Mouse (Mus musculus) CH12.LX (cell line): ENCODE measurements at regions not wholly inside any gene's neighbourhood (a gene's known extent, or its start where the extent isn't known, plus 50 kb on each side); places are given as distances from the start of the nearest gene placed in this dataset.

Experiments used
- CTCF ChIP-seq, 2 experiments: IDR thresholded peaks in 1 of 2; conservative IDR thresholded peaks in 1 of 2; 2 replicates each; pipeline ENCODE4 v1.5.1; 2011 to 2012; ENCODE audit warnings: low read depth in 2 of 2, low read length in 2 of 2, improper control_type of control experiment in 1 of 2, inconsistent platforms in 1 of 2, mild to moderate bottlenecking in 1 of 2, moderate library complexity in 1 of 2
- MAX ChIP-seq: IDR thresholded peaks from 2 replicates; pipeline ENCODE4 v1.6.1; 2011; ENCODE audit warnings: low read length, improper control_type of control experiment
- NELFE ChIP-seq: IDR thresholded peaks from 2 replicates; pipeline ENCODE4 v1.6.1; 2011; ENCODE audit warnings: low read depth, low read length, improper control_type of control experiment
- POLR2A ChIP-seq: IDR thresholded peaks from 2 replicates; pipeline ENCODE4 v1.6.1; 2011; ENCODE audit warnings: low read depth, mild to moderate bottlenecking, improper control_type of control experiment, low read length
- SMC3 ChIP-seq: IDR thresholded peaks from 2 replicates; pipeline ENCODE4 v1.6.1; 2011; ENCODE audit warnings: low read depth, low read length, improper control_type of control experiment
- USF1 ChIP-seq: IDR thresholded peaks from 2 replicates; pipeline ENCODE4 v1.6.1; 2014; ENCODE audit warnings: low read depth, mild to moderate bottlenecking, inconsistent platforms, low read length, improper control_type of control experiment
- ZC3H11A ChIP-seq: IDR thresholded peaks from 2 replicates; pipeline ENCODE4 v1.6.1; 2012; ENCODE audit warnings: low read depth, mild to moderate bottlenecking, inconsistent platforms, low read length, improper control_type of control experiment

DNA sequence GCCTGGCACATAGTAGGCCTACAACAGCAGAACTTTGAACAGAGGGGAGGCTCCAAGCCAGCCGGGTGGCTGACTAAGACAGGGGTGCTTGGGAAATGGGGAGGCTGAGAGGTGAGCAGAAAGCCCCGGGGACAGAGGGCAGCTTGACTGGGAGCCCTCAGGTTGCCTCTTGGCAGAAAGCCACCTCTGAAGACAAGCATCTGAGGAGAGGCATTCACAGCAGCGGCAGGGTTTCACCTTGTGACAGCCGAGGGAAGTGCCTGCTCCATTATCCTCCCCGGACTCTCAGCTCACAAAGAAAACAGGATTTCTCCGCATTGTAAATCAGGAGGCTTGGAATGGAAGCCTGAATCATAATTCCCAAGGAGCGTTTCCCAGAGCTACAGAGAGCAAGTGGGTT is 146.8 kb upstream of the Zmiz1 start:
- no peak for TF ChIP-seq NELFE
- TF ChIP-seq POLR2A: no peak
- TF ChIP-seq CTCF (conservative IDR thresholded peaks at IDR 0.05 in 1 of 2, IDR thresholded peaks at IDR 0.05 in 1 of 2; ENCODE audit: low read depth in 2 of 2, low read length in 2 of 2): no peak
- no peak for TF ChIP-seq ZC3H11A
- no peak for TF ChIP-seq SMC3
- no peak for TF ChIP-seq USF1
- TF ChIP-seq MAX: no peak
